In genomic region chr19:44756421-44757230, GRCm38 (mm10) we compare ENCODE assay signal across 8 mouse cellular contexts. TPM values are rescaled to one million over a fixed set of nuclear protein-coding genes. Genes with fewer than 3 reads are reported as not detected.
A peak's percentile ranks its signal among the peaks of the same experiment; 100 is the strongest.
DNase-seq lines count a peak whose midpoint lies in the region; ATAC-seq and TF ChIP-seq lines count a peak whose summit lies in the region.

No protein-coding gene starts in this region.

- no peak for TF ChIP-seq CTCF in liver, postnatal 0 days (IDR thresholded peaks at IDR 0.05; ENCODE audit: low read depth)

- H3K4me1 ChIP-seq in intestine, embryonic 14.5 days (replicated peaks; ENCODE audit: control insufficient read depth, insufficient read depth, low read length), result peaks cover 9% of the 10 kb centered on the region; the same call in 1 of the 2 replicates
- peaks cover 9% of the 10 kb centered on the region for H3K4me1 ChIP-seq in liver, postnatal 0 days (ENCODE audit: insufficient read depth)

- peak overlapping the region; percentile 52 for H3K4me2 ChIP-seq in intestine, embryonic 14.5 days (ENCODE audit: low read length)
- peak overlapping the region; percentile 57 for H3K4me2 ChIP-seq in liver, postnatal 0 days (ENCODE audit: low read depth, low read length)

- no peak for TF ChIP-seq EP300 in liver, postnatal 0 days (IDR thresholded peaks at IDR 0.05; ENCODE audit: low read depth)

- no peak overlapping the region for H3K27ac ChIP-seq in intestine, embryonic 14.5 days (ENCODE audit: low read depth)
- no peak overlapping the region for H3K27ac ChIP-seq in liver, postnatal 0 days (ENCODE audit: low read depth)

- H3K9ac ChIP-seq in intestine, embryonic 14.5 days (ENCODE audit: low read length), result no peak overlapping the region
- no peak overlapping the region for H3K9ac ChIP-seq in liver, postnatal 0 days (replicated peaks)

- H3K9me3 ChIP-seq in intestine, embryonic 14.5 days (ENCODE audit: control insufficient read depth, low read length), result no peaks in the 10 kb centered on the region
- H3K9me3 ChIP-seq in liver, postnatal 0 days (ENCODE audit: low read length), result no peaks in the 10 kb centered on the region

- under 1% methylated on average over 70 of the region's 71 CpGs for WGBS in intestine, embryonic 14.5 days
- WGBS in liver, postnatal 0 days (ENCODE audit: insufficient replicate concordance), result 1% methylated on average over 64 of the region's 71 CpGs

- peak overlapping the region; percentile 35 for H3K4me3 ChIP-seq in intestine, embryonic 14.5 days (ENCODE audit: low read depth, low read length)
- H3K4me3 ChIP-seq in liver, postnatal 0 days (ENCODE audit: low read depth, low read length), result peak overlapping the region; percentile 36

- peaks cover 100% of the 10 kb centered on the region for H3K27me3 ChIP-seq in intestine, embryonic 14.5 days (replicated peaks; ENCODE audit: control insufficient read depth, insufficient read depth, low read length)
- peaks cover 99% of the 10 kb centered on the region for H3K27me3 ChIP-seq in liver, postnatal 0 days (ENCODE audit: insufficient read depth, low read length)

- H3K36me3 ChIP-seq in intestine, embryonic 14.5 days (ENCODE audit: control insufficient read depth, insufficient read depth, low read length), result no peaks in the 10 kb centered on the region
- no peaks in the 10 kb centered on the region for H3K36me3 ChIP-seq in liver, postnatal 0 days (replicated peaks; ENCODE audit: insufficient read depth, low read length)

- no peak for ATAC-seq in intestine, embryonic 14.5 days (replicated peaks; ENCODE audit: low FRiP score, low TSS enrichment, low read depth)
- ATAC-seq in liver, postnatal 0 days, result no peak

- DNase-seq in cerebellum, postnatal 10 days, result peak; percentile 49 to 58
- no peak for DNase-seq in cerebellum, postnatal 36 days
- peak; percentile 84 for DNase-seq in embryo, embryonic 11 days
- DNase-seq in intestine, embryonic 14.5 days (ENCODE audit: low spot score), result no peak
- no peak for DNase-seq in liver, postnatal 0 days
- no peak for DNase-seq in left cerebral cortex, adult 11 months (ENCODE audit: low spot score)
- DNase-seq in spleen, postnatal 14 days (ENCODE audit: low spot score in 2 of 2), result no peak
- DNase-seq in gastrocnemius, postnatal 25 days, result no peak

RNA-seq across cellular contexts. Expression of gene Pax2, which starts 0.8 kb away (rescaled TPM):
- polyA plus RNA-seq in intestine, embryonic 14.5 days (2014; fragmentation: Nextera tagmentation; extraction: Ambion mirVana), result 0.05 TPM in 1 of 2 replicates, not detected in the other
- not detected in 2 replicates for polyA plus RNA-seq in liver, postnatal 0 days (2015; fragmentation: Nextera tagmentation; extraction: Ambion mirVana)
- not detected for total RNA-seq in gastrocnemius, postnatal 25 days (2021)

Comparison
In these comparisons a context has a peak if more than half of its experiments do, and no peak if none do; other contexts are left out.
1. DNase-seq: peak in cerebellum, postnatal 10 days (2 of 2) and embryo, embryonic 11 days (single experiment); none in cerebellum, postnatal 36 days (0 of 2), intestine, embryonic 14.5 days (single experiment), liver, postnatal 0 days (single experiment), left cerebral cortex, adult 11 months (single experiment), spleen, postnatal 14 days (0 of 2) and gastrocnemius, postnatal 25 days (single experiment).